Mouse (Mus musculus): ENCODE data around the gene Tbkbp1.

- no peak for TF ChIP-seq CTCF (conservative IDR thresholded peaks at IDR 0.05; ENCODE audit: insufficient read depth, insufficient read length, low read depth, low read length)
- no peak for TF ChIP-seq POLR2A (IDR thresholded peaks at IDR 0.05; ENCODE audit: low read depth, low read length)
Measured at GRCm38 (mm10) chr11:97140811-97141210, 10.5 kb downstream of the Tbkbp1 start.
